Mouse (Mus musculus) cortical plate, adult 2 months (tissue): ENCODE results near the gene Amotl2.

ENCODE experiments used
- CTCF ChIP-seq: fragments of 200-500 bp; IDR thresholded peaks from 2 replicates; pipeline ENCODE4 v1.5.1; 2011; ENCODE audit warnings: mild to moderate bottlenecking, control low read depth, low read length; ENCODE audit not compliant: insufficient read depth; ENCODE audit errors: extremely low read depth
- POLR2A ChIP-seq: fragments of 200-500 bp; IDR thresholded peaks from 2 replicates; pipeline ENCODE4 v1.6.1; 2011; ENCODE audit warnings: mild to moderate bottlenecking, low read length, control low read depth; ENCODE audit not compliant: insufficient read depth; ENCODE audit errors: extremely low read depth

GRCm38 (mm10) chr9:102716481-102717163 lies at the start of gene Amotl2:
- TF ChIP-seq POLR2A (no peak), CTCF (no peak)
